Mouse (Mus musculus): ENCODE data around the gene Ahnak. TPM values are rescaled to one million over a fixed set of nuclear protein-coding genes. Genes with fewer than 3 reads are reported as not detected.
"Not testable (repeated sequence)": the region's sequence is repeated elsewhere in the genome, so short reads cannot be mapped to it uniquely, and the experiment has no call there.

Gene Ahnak
- total and polyA plus RNA-seq, 3 experiments, result 1.2 to 2.2 TPM; not detected in 1

DNA sequence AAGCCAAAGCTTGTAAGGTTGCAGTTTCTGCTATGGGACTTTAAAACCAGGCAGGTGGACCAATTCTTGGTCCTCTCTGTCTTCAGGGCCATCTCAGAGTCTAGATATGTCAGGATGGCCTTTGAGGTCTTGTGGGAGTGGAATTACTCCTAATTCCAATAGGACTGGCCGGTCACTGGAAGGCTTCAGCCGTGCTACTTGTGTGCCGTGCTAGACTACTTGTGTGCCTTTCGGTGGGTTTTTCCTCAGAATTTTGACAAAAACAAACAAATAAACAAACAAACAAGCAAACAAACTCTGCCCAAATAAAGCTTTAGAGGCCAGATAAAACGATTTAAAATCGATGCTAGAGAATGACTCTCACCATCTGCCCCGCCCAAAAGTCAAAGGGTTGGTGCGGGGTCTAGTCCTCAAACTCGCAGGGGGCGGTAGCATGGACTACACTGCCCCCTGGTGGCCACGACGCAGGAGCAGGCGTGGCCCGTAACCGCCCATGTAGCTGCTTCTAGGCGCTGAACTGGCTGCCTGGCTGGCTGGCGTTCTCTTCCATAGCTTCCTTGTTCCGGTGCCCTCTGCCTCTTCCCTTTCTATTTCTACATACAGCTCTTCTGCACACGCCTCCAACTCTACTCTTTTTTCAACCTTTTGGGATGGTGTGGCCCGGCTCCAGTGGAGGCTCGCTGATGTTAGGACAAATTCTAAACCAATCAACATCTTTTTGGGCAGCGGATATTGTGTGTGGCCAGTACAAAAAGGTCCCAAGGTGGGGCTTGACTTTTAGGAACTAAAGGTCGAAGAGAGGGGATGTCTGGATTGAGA is 93.3 kb downstream of the Ahnak start (continued):
- TF ChIP-seq ZKSCAN1 (IDR thresholded peaks at IDR 0.05; ENCODE audit: low read depth, low read length), result no peak
- TF ChIP-seq RAD21 (IDR thresholded peaks at IDR 0.05; ENCODE audit: low read depth, low read length), result peak; percentile 100
- TF ChIP-seq CHD1 (IDR thresholded peaks at IDR 0.05; ENCODE audit: low read depth, low read length), result no peak
- TF ChIP-seq MXI1 (IDR thresholded peaks at IDR 0.05; ENCODE audit: low read depth, low read length), result peak; percentile 75
- no peak for TF ChIP-seq MAFK (IDR thresholded peaks at IDR 0.05; ENCODE audit: borderline replicate concordance, low read depth, low read length)
- TF ChIP-seq HCFC1 (IDR thresholded peaks at IDR 0.05; ENCODE audit: low read depth, low read length), result peak; percentile 31; the same call in 1 of the 2 replicates
- TF ChIP-seq ZC3H11A (IDR thresholded peaks at IDR 0.05; ENCODE audit: low read depth, low read length), result peak; percentile 100
- no peak for TF ChIP-seq ETS1 (IDR thresholded peaks at IDR 0.05; ENCODE audit: low read depth, low read length)
- TF ChIP-seq ELF1 (IDR thresholded peaks at IDR 0.05; ENCODE audit: low read depth, low read length), result peak; percentile 70
- no peak for TF ChIP-seq GABPA (IDR thresholded peaks at IDR 0.05; ENCODE audit: low read depth, low read length)
- TF ChIP-seq TAL1 (IDR thresholded peaks at IDR 0.05; ENCODE audit: low read length), result no peak
- TF ChIP-seq MYB (IDR thresholded peaks at IDR 0.05; ENCODE audit: low read depth, low read length), result no peak

DNA sequence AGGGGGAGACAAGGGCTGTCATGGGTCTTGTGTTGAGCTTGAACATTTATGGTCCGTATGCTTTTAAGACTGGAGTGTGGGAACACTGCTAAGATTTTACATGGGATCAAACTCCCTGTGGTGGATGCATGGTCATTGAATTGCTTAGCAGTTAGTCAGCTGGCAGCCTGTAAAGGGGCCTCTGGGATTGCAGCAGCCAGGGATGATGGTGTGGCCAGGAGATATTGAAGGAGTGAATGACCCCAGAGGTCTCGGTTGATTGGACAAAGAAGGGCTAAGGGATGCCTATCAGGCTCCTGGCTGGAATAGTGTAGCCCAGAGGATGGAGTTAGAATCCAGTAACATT is 93.9 kb downstream of the Ahnak start:
- no peak overlapping the region for H3K27ac ChIP-seq (ENCODE audit: control insufficient read depth, low read depth, low read length)
- TF ChIP-seq RCOR1 (IDR thresholded peaks at IDR 0.05; ENCODE audit: low read depth, low read length) (no peak), KAT2A (conservative IDR thresholded peaks at IDR 0.05; ENCODE audit: low read depth, low read length) (no peak), CHD1 (IDR thresholded peaks at IDR 0.05; ENCODE audit: low read depth, low read length) (no peak), POLR2A (IDR thresholded peaks at IDR 0.05; ENCODE audit: control insufficient read depth in 1 of 2, insufficient read depth in 1 of 2, low read depth in 1 of 2, low read length in 2 of 2, poor library complexity in 1 of 2) (no peak), BHLHE40 (IDR thresholded peaks at IDR 0.05; ENCODE audit: borderline replicate concordance, low read depth, low read length) (no peak), HCFC1 (IDR thresholded peaks at IDR 0.05; ENCODE audit: low read depth, low read length) (no peak), POLR2AphosphoS5 (IDR thresholded peaks at IDR 0.05; ENCODE audit: borderline replicate concordance, low read depth, low read length) (no peak), CHD2 (IDR thresholded peaks at IDR 0.05; ENCODE audit: low read length) (no peak), POLR2AphosphoS2 (IDR thresholded peaks at IDR 0.05; ENCODE audit: low read length) (no peak), SMC3 (IDR thresholded peaks at IDR 0.05; ENCODE audit: low read depth, low read length) (no peak), ZC3H11A (IDR thresholded peaks at IDR 0.05; ENCODE audit: low read depth, low read length) (no peak), TCF12 (IDR thresholded peaks at IDR 0.05; ENCODE audit: low read depth, low read length) (no peak), ZMIZ1 (IDR thresholded peaks at IDR 0.05; ENCODE audit: low read depth, low read length) (no peak), SIN3A (IDR thresholded peaks at IDR 0.05; ENCODE audit: low read length) (no peak), EP300 (IDR thresholded peaks at IDR 0.05; ENCODE audit: low read depth in 1 of 2, low read length in 2 of 2) (no peak), TBP (IDR thresholded peaks at IDR 0.05; ENCODE audit: low read depth, low read length) (no peak), E2F4 (IDR thresholded peaks at IDR 0.05; ENCODE audit: borderline replicate concordance, low read depth, low read length) (no peak)
- no peak for DNase-seq (ENCODE audit: low read depth, low spot score)

DNA sequence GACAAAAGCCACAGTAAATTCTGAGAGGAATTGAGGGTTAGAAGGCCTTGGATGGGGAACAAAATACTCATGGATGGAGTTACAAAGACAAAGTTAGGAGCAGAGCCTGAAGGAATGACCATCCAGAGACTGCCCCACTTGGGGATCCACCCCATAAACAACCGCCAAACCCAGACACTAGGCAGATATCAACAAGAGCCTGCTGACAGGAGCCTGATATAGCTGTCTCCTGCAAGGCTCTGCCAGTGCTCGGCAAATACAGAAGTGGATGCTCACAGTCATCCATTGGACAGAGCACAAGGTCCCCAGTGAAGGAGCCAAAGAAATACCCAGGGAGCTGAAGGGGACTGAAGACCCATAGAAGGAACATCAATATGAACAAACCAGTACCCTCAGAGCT is 94.8 kb downstream of the Ahnak start:
- H3K9ac ChIP-seq (ENCODE audit: control insufficient read depth, low read depth, low read length, poor library complexity, severe bottlenecking), result 0 out of 2 replicates have a peak overlapping the region, but pooled peaks have one; percentile 9
- not testable (repeated sequence) for H3K27ac ChIP-seq (ENCODE audit: control insufficient read depth, low read depth, low read length); DNase-seq (ENCODE audit: low read depth, low spot score); H3K4me3 ChIP-seq (ENCODE audit: control insufficient read depth in 1 of 2, insufficient read depth in 1 of 2, low read depth in 2 of 2, low read length in 2 of 2); H3K36me3 ChIP-seq (ENCODE audit: control insufficient read depth in 1 of 2, insufficient read depth in 2 of 2, low read length in 2 of 2); H3K79me2 ChIP-seq (ENCODE audit: control insufficient read depth, insufficient read depth, low read length, poor library complexity); H3K27me3 ChIP-seq (ENCODE audit: control insufficient read depth in 1 of 2, insufficient read depth in 2 of 2, low read length in 2 of 2); H3K9me3 ChIP-seq (replicated peaks; ENCODE audit: insufficient read depth, low read length)
- peaks cover 2 to 12% of the 10 kb centered on the region in 2 experiments; a peak in 2 of 4 replicates for H3K4me1 ChIP-seq (ENCODE audit: control insufficient read depth in 1 of 2, insufficient read depth in 2 of 2, low read length in 2 of 2)

More for the DNA sequence above, 93.9 kb downstream of the Ahnak start:
- peak overlapping the region; percentile 58 for H3K9ac ChIP-seq (ENCODE audit: control insufficient read depth, low read depth, low read length, poor library complexity, severe bottlenecking)
- H3K36me3 ChIP-seq (ENCODE audit: control insufficient read depth in 1 of 2, insufficient read depth in 2 of 2, low read length in 2 of 2), result peaks cover 0 to 9% of the 10 kb centered on the region in 2 experiments; a peak in 2 of 4 replicates
- peak overlapping the region; percentile 56 to 57 for H3K4me3 ChIP-seq (ENCODE audit: control insufficient read depth in 1 of 2, insufficient read depth in 1 of 2, low read depth in 2 of 2, low read length in 2 of 2)
- no peaks in the 10 kb centered on the region for H3K79me2 ChIP-seq (ENCODE audit: control insufficient read depth, insufficient read depth, low read length, poor library complexity)
- H3K9me3 ChIP-seq (replicated peaks; ENCODE audit: insufficient read depth, low read length), result no peaks in the 10 kb centered on the region
- H3K27me3 ChIP-seq (ENCODE audit: control insufficient read depth in 1 of 2, insufficient read depth in 2 of 2, low read length in 2 of 2), result no peaks in the 10 kb centered on the region
- H3K4me1 ChIP-seq (ENCODE audit: control insufficient read depth in 1 of 2, insufficient read depth in 2 of 2, low read length in 2 of 2), result peaks cover 2 to 12% of the 10 kb centered on the region in 2 experiments; a peak in 2 of 4 replicates

All from MEL (cell line).